Mouse (Mus musculus): ENCODE data around the gene Zcchc24. TPM values are rescaled to one million over a fixed set of nuclear protein-coding genes. Genes with fewer than 3 reads are reported as not detected.

Zcchc24 gene
- polyA plus RNA-seq, 1 experiment from 2014 or later, result 29.5 TPM

DNA sequence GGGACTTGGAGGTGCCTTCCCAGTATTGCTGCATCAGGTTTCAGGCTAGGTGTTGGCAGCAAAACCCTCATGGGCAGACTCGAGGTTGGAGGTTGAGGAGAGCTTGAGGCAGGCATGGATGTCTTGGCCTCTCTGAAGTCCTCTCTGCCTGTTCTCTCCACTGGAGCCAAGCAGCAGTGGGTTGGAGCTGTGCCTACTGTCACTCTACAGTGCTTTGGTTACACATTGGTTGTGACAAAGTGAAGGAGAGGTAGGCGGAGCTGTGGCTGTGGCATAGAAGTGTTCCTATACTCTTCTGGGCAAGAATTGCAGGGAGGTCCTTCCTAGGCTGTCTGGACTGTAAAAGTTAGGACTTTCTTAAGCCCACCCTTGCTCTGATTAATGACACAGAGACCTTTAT lies 72.5 kb downstream of the Zcchc24 start:
- Histone ChIP-seq H3K9me3 (ENCODE audit: control insufficient read depth, low read depth, low read length) (no peaks in the 10 kb centered on the region), H3K4me3 (ENCODE audit: low read depth, low read length) (no peak overlapping the region), H3K9ac (replicated peaks; ENCODE audit: low read depth, low read length) (no peak overlapping the region), H3K27ac (ENCODE audit: low read length) (no peak overlapping the region), H3K4me2 (replicated peaks; ENCODE audit: low read depth, low read length) (no peak overlapping the region), H3K4me1 (ENCODE audit: control insufficient read depth, insufficient read depth, low read length) (peaks cover 14% of the 10 kb centered on the region), H3K27me3 (ENCODE audit: control insufficient read depth, insufficient read depth, low read length) (no peaks in the 10 kb centered on the region), H3K36me3 (ENCODE audit: control insufficient read depth, insufficient read depth, low read length) (peaks cover 29% of the 10 kb centered on the region)
- 64% methylated on average over 2 of the region's 2 CpGs for WGBS
- no peak for ATAC-seq (ENCODE audit: insufficient number of reproducible peaks, insufficient read depth, low FRiP score, low read depth)

GRCm38 (mm10) chr14:25695059-25695458 lies 73.8 kb downstream of the Zcchc24 start:
- ATAC-seq (ENCODE audit: insufficient number of reproducible peaks, insufficient read depth, low FRiP score, low read depth), result no peak
- Histone ChIP-seq H3K4me2 (replicated peaks; ENCODE audit: low read depth, low read length) (peak overlapping the region; percentile 98), H3K9me3 (ENCODE audit: control insufficient read depth, low read depth, low read length) (no peaks in the 10 kb centered on the region), H3K4me3 (ENCODE audit: low read depth, low read length) (peak overlapping the region; percentile 89), H3K4me1 (ENCODE audit: control insufficient read depth, insufficient read depth, low read length) (peaks cover 14% of the 10 kb centered on the region), H3K9ac (replicated peaks; ENCODE audit: low read depth, low read length) (peak overlapping the region; percentile 72), H3K27me3 (ENCODE audit: control insufficient read depth, insufficient read depth, low read length) (no peaks in the 10 kb centered on the region), H3K36me3 (ENCODE audit: control insufficient read depth, insufficient read depth, low read length) (peaks cover 29% of the 10 kb centered on the region), H3K27ac (ENCODE audit: low read length) (no peak overlapping the region)
- WGBS, result 62% methylated on average over 6 of the region's 6 CpGs

- Histone ChIP-seq H3K4me3 (ENCODE audit: low read depth, low read length) (peak overlapping the region; percentile 89), H3K27me3 (ENCODE audit: control insufficient read depth, insufficient read depth, low read length) (no peaks in the 10 kb centered on the region), H3K27ac (ENCODE audit: low read length) (no peak overlapping the region; the same call in 1 of the 2 replicates), H3K4me2 (replicated peaks; ENCODE audit: low read depth, low read length) (peak overlapping the region; percentile 98), H3K36me3 (ENCODE audit: control insufficient read depth, insufficient read depth, low read length) (peaks cover 25% of the 10 kb centered on the region), H3K9ac (replicated peaks; ENCODE audit: low read depth, low read length) (peak overlapping the region; percentile 72), H3K4me1 (ENCODE audit: control insufficient read depth, insufficient read depth, low read length) (peaks cover 14% of the 10 kb centered on the region), H3K9me3 (ENCODE audit: control insufficient read depth, low read depth, low read length) (no peaks in the 10 kb centered on the region)
- 2% methylated on average over 10 of the region's 10 CpGs for WGBS
- ATAC-seq (ENCODE audit: insufficient number of reproducible peaks, insufficient read depth, low FRiP score, low read depth), result peak; percentile 48
Observed at GRCm38 (mm10) chr14:25694569-25694897, 74.3 kb downstream of the Zcchc24 start.

GRCm38 (mm10) chr14:25693888-25694568 lies 74.8 kb downstream of the Zcchc24 start, which contains the start of gene Ppif:
Gene Ppif (plus strand): TSS chr14:25694154.
- Histone ChIP-seq H3K9ac (replicated peaks; ENCODE audit: low read depth, low read length) (peak within 1 kb of the TSS; percentile 72), H3K4me1 (ENCODE audit: control insufficient read depth, insufficient read depth, low read length) (peaks cover 14% of the 10 kb centered on the region), H3K4me3 (ENCODE audit: low read depth, low read length) (peak within 1 kb of the TSS; percentile 89), H3K9me3 (ENCODE audit: control insufficient read depth, low read depth, low read length) (no peaks in the 10 kb centered on the region), H3K27ac (ENCODE audit: low read length) (peak within 1 kb of the TSS; percentile 52; the same call in 1 of the 2 replicates), H3K27me3 (ENCODE audit: control insufficient read depth, insufficient read depth, low read length) (no peaks in the 10 kb centered on the region), H3K36me3 (ENCODE audit: control insufficient read depth, insufficient read depth, low read length) (peaks cover 20% of the 10 kb centered on the region), H3K4me2 (replicated peaks; ENCODE audit: low read depth, low read length) (peak within 1 kb of the TSS; percentile 98)
- WGBS, result under 1% methylated on average over 70 of the region's 70 CpGs
- peak; percentile 89 for ATAC-seq (ENCODE audit: insufficient number of reproducible peaks, insufficient read depth, low FRiP score, low read depth)

DNA sequence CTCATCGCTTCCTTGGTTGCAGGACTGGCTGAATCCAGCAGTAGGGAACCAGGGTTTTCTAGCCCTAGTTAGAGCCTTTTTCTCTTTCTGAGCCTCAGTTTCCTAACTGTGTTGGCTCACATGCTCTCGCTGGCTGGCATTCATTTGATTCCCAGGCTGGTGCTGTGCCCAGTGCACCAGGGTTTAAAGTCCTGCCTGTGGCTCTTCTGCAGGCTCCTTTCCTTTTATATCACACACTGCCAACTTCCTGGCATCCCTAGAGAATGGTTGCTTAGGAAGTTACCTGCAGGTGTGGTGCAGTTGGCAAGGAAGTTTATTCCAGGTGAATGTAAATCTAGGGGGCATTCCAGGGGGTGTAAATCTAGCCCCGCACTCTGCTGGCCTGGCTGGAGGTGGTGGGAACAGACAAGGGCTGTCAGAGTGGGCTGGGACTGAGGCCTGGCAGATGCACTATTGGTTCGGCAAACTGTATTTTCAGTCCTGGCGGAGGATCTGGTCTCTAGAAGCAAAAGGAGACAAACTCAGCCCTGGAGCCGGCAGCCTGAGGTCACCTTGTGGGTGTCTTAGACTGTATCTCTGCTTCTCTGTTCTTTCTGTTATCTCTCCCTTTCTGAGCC lies 75.5 kb downstream of the Zcchc24 start:
- Histone ChIP-seq H3K9ac (replicated peaks; ENCODE audit: low read depth, low read length) (no peak overlapping the region), H3K27ac (ENCODE audit: low read length) (no peak overlapping the region; the same call in 1 of the 2 replicates), H3K9me3 (ENCODE audit: control insufficient read depth, low read depth, low read length) (no peaks in the 10 kb centered on the region), H3K4me2 (replicated peaks; ENCODE audit: low read depth, low read length) (peak overlapping the region; percentile 98), H3K27me3 (ENCODE audit: control insufficient read depth, insufficient read depth, low read length) (no peaks in the 10 kb centered on the region), H3K36me3 (ENCODE audit: control insufficient read depth, insufficient read depth, low read length) (peaks cover 14% of the 10 kb centered on the region), H3K4me3 (ENCODE audit: low read depth, low read length) (peak overlapping the region; percentile 89), H3K4me1 (ENCODE audit: control insufficient read depth, insufficient read depth, low read length) (peaks cover 15% of the 10 kb centered on the region)
- peak; percentile 38; the same call in 1 of the 2 replicates for ATAC-seq (ENCODE audit: insufficient number of reproducible peaks, insufficient read depth, low FRiP score, low read depth)
- 55% methylated on average over 6 of the region's 6 CpGs for WGBS

DNA sequence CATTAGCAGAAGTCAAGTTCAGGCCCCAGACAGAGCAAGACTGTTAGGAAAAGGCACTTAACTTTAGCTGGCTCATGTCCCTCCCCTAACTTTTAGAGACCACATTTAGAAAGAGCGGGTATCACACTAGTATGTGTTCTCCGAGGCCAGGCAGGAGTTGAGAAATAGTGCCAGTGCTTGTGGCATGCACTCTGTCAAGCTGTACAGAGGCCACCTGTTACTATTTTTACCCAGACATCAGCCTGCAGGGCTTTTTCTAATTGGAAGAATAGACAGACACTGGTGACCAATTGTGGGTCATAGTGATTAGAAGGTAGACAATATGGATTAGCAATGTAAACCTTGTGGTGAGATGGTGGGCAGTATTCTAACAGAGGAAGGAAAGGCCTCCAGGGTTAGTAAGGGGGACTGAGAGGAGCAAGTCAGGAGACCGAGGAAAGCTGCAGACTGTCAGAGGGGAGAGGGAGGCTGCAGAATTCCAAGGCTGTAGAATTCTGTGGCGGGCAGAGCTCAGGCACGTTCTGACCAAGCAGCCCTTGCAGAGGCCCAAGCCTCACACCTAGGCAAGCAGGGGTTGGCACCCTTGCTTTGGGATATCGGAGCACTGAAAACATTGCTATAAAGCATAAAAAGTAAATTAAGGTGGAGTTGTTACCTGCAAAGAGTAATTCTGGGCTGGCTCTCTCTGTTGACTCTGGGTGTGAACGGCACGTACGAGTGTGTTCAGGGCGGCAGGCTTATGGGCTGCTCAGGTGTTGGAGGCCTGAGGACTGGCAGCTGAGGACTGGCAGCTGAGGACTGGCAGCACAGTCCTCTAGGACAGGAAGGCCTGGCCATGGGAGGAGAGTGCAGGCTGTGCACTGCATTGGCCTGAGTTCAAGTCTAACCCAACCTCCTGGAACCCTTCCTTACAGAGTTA lies 81.6 kb downstream of the Zcchc24 start:
- Histone ChIP-seq H3K27me3 (ENCODE audit: control insufficient read depth, insufficient read depth, low read length) (no peaks in the 10 kb centered on the region), H3K4me2 (replicated peaks; ENCODE audit: low read depth, low read length) (no peak overlapping the region), H3K9ac (replicated peaks; ENCODE audit: low read depth, low read length) (no peak overlapping the region), H3K36me3 (ENCODE audit: control insufficient read depth, insufficient read depth, low read length) (no peaks in the 10 kb centered on the region), H3K27ac (ENCODE audit: low read length) (peak overlapping the region; percentile 70), H3K4me3 (ENCODE audit: low read depth, low read length) (no peak overlapping the region), H3K4me1 (ENCODE audit: control insufficient read depth, insufficient read depth, low read length) (0 out of 2 replicates have a peak, but pooled peaks cover 8% of the 10 kb centered on the region), H3K9me3 (ENCODE audit: control insufficient read depth, low read depth, low read length) (no peaks in the 10 kb centered on the region)
- WGBS, result 49% methylated on average over 10 of the region's 10 CpGs
- ATAC-seq (ENCODE audit: insufficient number of reproducible peaks, insufficient read depth, low FRiP score, low read depth), result peak; percentile 80

DNA sequence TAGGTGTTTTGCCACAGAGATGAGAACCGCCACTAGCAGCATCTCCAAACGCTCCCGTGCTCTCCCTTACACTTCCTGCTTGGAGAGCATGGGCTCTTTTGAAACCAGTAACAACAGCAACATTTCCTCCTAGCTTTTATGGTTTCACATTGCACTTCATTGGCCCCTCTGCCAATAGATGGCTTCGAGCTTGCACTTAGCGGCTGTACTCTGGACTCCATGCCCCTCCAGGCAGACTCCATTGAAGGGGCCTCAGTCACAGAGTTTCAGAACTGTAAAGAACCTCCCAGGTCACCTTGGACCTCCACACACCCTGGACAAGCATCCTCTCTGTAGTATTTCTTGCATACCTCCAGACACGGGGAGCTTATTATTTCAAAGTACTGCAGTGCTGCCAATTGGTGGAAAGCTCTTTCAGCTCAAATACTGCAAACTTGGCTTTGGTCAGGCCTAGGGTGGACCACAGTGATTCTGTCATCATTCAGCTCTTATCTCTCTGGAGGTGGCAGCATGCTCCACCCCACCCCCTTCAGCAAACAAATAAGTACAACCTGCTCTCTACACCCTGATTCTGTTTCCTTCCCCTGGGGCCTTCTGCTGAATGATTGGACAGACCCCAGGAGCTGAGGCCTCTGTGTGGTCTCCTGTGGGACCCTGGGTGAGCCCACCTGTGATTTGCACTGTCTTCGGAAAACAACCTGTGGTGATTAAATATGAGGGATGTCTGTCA lies 82.5 kb downstream of the Zcchc24 start:
- H3K27me3 ChIP-seq (ENCODE audit: control insufficient read depth, insufficient read depth, low read length), result no peaks in the 10 kb centered on the region
- no peak overlapping the region for H3K9ac ChIP-seq (replicated peaks; ENCODE audit: low read depth, low read length)
- 59% methylated on average over 7 of the region's 7 CpGs for WGBS
- H3K4me2 ChIP-seq (replicated peaks; ENCODE audit: low read depth, low read length), result no peak overlapping the region
- H3K36me3 ChIP-seq (ENCODE audit: control insufficient read depth, insufficient read depth, low read length), result no peaks in the 10 kb centered on the region
- no peaks in the 10 kb centered on the region for H3K9me3 ChIP-seq (ENCODE audit: control insufficient read depth, low read depth, low read length)
- peak overlapping the region; percentile 70 for H3K27ac ChIP-seq (ENCODE audit: low read length)
- no peak overlapping the region for H3K4me3 ChIP-seq (ENCODE audit: low read depth, low read length)
- 0 out of 2 replicates have a peak, but pooled peaks cover 8% of the 10 kb centered on the region for H3K4me1 ChIP-seq (ENCODE audit: control insufficient read depth, insufficient read depth, low read length)
- peak; percentile 59 for ATAC-seq (ENCODE audit: insufficient number of reproducible peaks, insufficient read depth, low FRiP score, low read depth)

DNA sequence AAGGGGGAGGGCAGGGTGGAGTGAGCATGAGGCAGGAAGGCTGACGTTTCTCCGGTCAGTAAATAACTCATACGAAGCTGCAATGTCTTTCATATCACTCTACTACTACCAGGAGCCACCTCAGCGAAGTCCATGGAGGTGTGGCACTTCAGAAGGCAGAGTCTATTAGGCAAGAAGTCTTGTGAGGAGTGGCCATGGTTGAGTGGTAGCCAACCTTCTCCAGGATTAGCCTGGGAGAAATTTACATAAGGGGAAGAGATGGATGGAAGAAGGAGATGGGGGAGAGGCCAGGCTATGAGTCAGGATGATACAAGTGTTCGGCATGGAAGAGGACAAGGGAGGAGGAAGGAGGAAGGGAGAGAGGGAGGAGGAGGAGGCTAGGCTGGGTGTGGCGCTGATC lies 86.8 kb downstream of the Zcchc24 start:
- no peak overlapping the region for H3K9ac ChIP-seq (replicated peaks; ENCODE audit: low read depth, low read length)
- no peak overlapping the region for H3K27ac ChIP-seq (ENCODE audit: low read length)
- H3K4me2 ChIP-seq (replicated peaks; ENCODE audit: low read depth, low read length), result no peak overlapping the region
- ATAC-seq (ENCODE audit: insufficient number of reproducible peaks, insufficient read depth, low FRiP score, low read depth), result no peak
- no peak overlapping the region for H3K4me3 ChIP-seq (ENCODE audit: low read depth, low read length)
- 0 out of 2 replicates have a peak, but pooled peaks cover 3% of the 10 kb centered on the region for H3K4me1 ChIP-seq (ENCODE audit: control insufficient read depth, insufficient read depth, low read length)
- H3K36me3 ChIP-seq (ENCODE audit: control insufficient read depth, insufficient read depth, low read length), result no peaks in the 10 kb centered on the region
- 67% methylated on average over 6 of the region's 6 CpGs for WGBS
- no peaks in the 10 kb centered on the region for H3K27me3 ChIP-seq (ENCODE audit: control insufficient read depth, insufficient read depth, low read length)
- no peaks in the 10 kb centered on the region for H3K9me3 ChIP-seq (ENCODE audit: control insufficient read depth, low read depth, low read length)
